Mouse (Mus musculus) kidney, adult 2 months (tissue): ENCODE results near the gene Aes.

Experiments used
- CTCF ChIP-seq: fragments of 200-500 bp; conservative IDR thresholded peaks from 2 replicates; pipeline ENCODE4 v1.5.1; 2011; ENCODE audit warnings: low read depth, mild to moderate bottlenecking, control low read depth, low read length, moderate library complexity, mixed read lengths; ENCODE audit not compliant: insufficient read depth, insufficient read length
- POLR2A ChIP-seq: fragments of 200-500 bp; IDR thresholded peaks from one replicate; pipeline ENCODE4 v1.6.1; 2011; ENCODE audit warnings: low read depth, low read length, control low read depth

- TF ChIP-seq CTCF = no peak
- TF ChIP-seq POLR2A = no peak
Measured at GRCm38 (mm10) chr10:81543633-81544032, 15.7 kb upstream of the Aes start.
